Mouse (Mus musculus) cerebellum, adult 18-20 months (tissue): ENCODE measurements around the gene G0s2.
A peak's percentile ranks its signal among the peaks of the same experiment; 100 is the strongest.
"Not testable (repeated sequence)": the region's sequence is repeated elsewhere in the genome, so short reads cannot be mapped to it uniquely, and the experiment has no call there.

Experiments
- DNase-seq, 2 experiments: peaks; one replicate each; pipeline ENCODE4 v3.0.0; 2021

The G0s2 gene

GRCm38 (mm10) chr1:193287578-193287977, 14.6 kb upstream of the G0s2 start:
- no peak for DNase-seq

GRCm38 (mm10) chr1:193285766-193286325, 12.8 kb upstream of the G0s2 start:
- DNase-seq, result not testable (repeated sequence)

DNA sequence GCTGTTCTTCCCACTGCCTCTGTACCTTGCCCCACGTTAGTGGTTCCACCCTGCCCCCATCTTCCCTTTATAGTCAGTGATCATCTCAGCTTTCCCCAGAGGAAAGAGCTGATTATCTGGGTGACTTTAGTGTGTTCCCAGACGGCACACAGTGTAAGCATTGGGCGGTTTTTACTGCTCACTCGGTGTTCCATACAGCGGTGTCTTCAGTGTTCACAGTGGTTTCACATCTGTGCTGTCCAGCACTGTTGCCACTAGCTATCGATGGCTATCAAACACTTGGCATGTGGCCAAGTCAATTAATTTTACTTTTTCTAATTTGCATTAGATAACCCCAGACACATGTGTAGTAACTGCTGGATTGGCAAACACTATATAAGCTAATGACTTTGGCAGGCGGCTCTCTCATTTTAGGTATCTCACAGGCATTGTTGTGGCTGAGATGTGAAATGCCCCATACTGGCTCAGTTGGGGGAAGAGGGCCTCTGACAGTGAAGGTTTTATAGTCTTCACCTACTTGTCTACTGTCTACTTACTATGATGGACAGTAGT, 11.3 kb upstream of the G0s2 start:
- DNase-seq, result no peak

GRCm38 (mm10) chr1:193281344-193281743, 8.3 kb upstream of the G0s2 start:
- no peak for DNase-seq

DNA sequence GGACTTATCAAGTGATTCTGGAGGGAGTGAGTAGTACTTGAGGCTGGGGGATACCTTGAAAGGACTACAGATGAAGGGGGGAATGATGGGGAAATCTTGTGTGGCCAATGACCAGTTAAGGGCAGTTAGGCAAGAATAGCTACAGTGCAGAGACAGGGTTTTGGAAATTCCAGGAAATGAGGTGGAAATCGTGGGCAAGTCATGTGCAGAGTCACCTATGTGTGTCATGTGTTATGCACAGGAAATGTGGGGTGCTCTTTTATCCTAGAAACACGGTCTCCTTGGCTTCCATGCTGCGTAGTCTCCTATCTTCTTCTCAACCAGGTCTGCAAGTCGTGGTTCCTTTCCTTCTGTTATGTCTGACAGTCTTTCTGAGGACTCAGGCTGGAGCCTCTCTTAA, 6.5 kb upstream of the G0s2 start:
- DNase-seq, result no peak

DNA sequence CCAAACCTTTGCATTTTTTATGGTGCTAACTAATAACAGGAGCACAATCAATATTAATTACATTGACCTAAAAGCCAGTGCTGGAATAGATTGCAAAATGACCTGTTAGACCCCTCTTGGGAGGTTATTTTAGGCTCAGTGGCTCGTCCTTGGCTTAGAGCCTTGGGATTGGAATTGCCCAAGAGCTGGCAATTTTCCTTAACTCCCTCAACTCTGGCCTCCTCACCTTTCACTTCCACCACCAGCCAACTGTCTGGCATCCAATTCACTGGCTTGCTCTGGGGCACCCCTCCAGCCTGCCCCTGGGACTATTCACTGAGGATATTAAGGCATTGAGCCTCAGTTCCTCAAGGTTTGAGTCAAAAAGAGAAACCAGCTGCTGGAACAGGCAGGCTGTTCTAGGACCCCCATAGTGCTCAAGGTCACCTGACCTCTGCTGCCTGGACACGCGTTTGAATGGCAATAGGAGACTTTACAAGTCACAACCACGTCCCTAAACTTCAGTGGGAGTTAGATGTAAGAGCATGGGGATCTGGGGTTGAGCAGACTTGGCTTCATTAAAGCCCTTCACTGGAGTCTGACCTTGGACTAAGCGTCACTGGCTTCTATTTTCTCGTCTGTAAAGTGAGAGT, 5.5 kb upstream of the G0s2 start:
- DNase-seq, result no peak

DNA sequence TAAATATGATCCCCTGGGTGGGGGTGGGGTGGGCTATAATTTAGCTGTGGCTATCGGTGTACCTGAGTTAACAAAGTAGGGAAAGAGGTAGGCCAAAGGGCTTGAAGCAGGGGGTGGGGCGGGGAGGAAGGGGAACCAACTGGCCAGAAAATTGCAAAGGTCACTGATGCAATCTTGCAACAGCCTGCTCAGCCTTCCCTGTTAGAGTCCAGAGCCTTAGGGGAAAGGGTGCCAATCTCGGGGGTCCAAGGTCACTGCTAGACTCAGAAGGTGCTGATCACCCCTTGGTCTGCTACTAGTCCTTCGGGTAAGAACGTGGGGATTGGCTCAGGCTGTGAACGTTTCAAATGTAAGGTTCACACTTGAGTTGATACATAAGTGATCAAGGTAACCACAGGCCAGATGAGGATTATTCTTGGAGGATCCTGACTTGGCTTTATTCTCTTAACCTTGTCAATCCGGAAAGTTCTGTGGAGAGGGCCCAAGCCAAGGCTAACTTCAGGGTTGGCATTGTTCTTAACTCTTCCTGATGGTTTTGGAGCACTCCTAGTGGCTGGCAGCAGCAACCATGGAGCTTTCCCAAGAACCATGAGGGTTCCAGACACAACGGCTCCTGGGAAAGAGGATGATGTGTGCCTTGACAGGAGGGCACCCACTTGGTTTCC, 1.5 kb upstream of the G0s2 start:
- no peak for DNase-seq

GRCm38 (mm10) chr1:193272137-193272915, 691 bp downstream of the G0s2 start:
- DNase-seq, result peak; percentile 28 to 53

- DNase-seq, result no peak
Measured at GRCm38 (mm10) chr1:193270965-193271763, 1.9 kb downstream of the G0s2 start.

DNA sequence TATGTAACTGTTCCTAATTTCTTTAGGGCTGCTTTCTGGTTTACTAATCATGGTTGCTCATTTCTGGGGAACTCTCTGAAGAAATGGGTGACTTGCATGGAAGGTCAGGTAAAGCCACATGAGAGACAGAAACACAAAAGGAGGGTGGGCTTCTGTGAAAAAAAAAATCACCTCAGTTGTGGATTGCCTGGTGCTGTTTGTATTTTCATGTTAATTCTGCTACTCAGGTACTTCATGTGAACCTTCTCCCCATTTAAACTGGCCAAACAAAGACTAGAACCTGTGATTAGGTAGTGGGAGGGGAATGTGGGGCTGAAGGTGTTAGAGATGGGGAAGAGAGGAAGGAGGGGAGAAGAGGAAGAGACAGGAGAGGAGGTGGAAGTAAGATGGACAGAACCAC, 7.3 kb downstream of the G0s2 start:
- DNase-seq, result no peak

- DNase-seq, result no peak
Measured at GRCm38 (mm10) chr1:193263955-193264598, 8.9 kb downstream of the G0s2 start, which contains the start of gene Hsd11b1. TSS of gene Hsd11b1 (minus strand) at chr1:193264075.

DNA sequence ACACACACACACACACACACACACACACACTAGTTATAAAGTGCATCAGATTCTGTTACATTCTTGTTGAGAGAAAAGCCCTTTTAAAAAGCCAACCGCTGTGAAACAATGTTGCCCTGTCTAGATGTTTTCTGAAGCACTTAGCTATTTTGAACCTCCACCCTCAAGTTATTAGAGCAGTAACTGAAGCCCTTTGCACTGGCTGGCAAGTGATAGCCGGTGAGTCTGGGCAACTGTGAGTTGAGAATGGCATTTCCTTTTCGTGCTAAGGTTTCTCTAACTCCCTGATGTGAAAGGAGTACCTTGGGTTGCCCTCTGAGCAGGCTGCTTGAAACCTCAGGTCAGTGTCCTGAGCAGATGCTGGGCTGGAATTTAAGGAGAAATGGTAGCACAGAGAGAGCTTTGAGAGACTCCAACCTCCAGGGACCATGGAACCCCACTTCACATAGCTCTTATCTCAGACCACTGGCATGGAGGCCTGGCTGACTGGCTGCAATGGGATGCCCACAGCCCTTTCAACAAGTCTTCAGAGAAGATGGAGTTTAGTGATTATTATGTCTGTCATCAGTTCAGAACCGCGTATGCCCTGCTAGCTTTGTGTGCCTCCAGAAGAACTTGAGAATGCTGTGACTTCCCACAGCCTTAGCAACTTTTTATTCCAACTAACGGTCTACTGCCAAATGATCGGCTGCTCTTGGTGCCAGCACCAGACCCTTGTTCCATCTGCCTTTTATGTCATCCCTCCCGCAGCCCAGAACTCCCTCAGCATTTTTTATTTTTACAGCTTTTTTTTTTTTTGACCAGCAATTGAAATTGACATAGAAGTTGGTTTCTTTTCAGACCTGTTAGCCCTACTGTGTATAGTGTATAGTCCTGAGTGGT, 9.8 kb downstream of the G0s2 start:
- no peak for DNase-seq

- DNase-seq, result no peak
Measured at GRCm38 (mm10) chr1:193261897-193262548, 11.0 kb downstream of the G0s2 start.

DNA sequence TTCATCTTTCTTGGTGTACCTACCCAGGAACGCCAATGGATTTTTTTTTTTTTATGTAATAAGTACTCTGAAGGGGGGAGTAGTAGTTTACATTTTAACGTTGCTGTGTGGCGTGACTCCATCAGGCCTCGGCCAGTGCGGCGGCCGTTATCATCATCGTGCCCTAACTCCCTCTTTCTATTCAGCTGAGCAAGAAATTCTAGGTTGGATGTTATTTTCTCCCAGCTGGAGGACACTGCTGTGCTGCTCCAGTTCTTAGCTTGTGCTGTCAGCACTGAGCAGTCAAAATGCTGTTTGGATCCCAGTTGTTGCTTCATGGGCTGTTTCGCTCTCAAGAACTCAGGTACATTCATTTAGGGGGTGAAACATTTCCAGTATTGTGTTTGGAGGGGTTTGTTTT, 13.5 kb downstream of the G0s2 start:
- no peak for DNase-seq

GRCm38 (mm10) chr1:193256621-193257098, 16.4 kb downstream of the G0s2 start:
- peak; percentile 45 to 58 for DNase-seq

DNA sequence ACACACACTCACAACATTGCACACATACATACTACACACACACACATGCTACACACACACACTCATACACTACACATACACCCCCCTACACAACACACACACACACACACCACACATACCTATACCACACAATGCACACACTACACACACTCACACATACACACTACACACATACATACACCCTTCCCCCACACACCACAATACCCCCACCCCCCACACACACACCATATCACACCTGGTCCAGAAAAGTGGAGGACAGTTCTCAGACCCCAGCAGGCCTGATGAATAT, 16.8 kb downstream of the G0s2 start:
- no peak for DNase-seq

DNA sequence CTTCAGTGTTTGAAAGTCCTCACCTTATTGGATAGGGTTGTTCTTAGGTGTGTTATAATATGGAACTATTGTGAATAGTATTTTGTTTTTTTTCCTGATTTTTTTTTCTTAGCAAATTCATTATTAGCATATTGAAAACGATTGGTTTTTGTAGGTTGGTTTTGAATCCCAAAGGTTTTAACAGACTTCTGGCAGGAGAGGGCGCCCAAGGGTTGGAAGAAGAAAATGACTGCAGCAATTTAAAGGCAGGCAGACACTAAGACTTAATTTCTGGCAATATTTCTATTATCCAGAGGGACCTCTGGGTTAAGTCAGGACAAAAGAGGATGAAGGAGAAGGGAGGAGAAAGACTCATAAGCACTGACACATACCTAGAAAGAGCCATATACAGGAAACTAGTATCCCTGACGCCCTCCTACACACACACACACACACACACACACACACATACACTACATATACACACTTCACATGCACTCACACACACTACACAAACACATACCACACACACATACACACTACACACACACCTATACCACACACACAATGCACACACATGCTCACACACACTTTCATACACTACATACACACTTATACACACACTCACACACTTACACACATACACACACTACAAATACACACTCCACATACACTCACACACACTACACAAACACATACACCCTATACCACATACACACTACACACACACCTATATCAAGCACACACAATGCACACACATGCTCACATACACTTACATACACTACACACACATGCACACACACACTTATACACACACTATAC, 17.3 kb downstream of the G0s2 start:
- peak; percentile 82 to 86 for DNase-seq

- DNase-seq, result no peak
Measured at GRCm38 (mm10) chr1:193255032-193255431, 18.0 kb downstream of the G0s2 start.

DNA sequence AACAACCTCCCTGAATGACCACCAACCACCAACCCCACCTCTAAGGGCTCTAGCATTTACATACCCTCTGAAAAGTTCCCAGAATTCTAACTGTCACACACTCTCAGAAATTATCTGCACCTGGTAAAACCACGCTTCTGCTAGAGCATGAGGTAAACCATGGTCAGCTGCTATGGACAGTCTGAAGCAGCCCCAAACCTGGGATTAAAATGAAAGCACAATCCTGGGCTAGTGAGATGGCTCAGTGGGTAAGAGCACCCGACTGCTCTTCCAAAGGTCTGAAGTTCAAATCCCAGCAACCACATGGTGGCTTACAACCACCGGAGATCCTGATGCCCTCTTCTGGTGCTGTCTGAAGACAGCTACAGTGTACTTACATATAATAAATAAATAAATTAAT, 19.1 kb downstream of the G0s2 start:
- not testable (repeated sequence) for DNase-seq

DNA sequence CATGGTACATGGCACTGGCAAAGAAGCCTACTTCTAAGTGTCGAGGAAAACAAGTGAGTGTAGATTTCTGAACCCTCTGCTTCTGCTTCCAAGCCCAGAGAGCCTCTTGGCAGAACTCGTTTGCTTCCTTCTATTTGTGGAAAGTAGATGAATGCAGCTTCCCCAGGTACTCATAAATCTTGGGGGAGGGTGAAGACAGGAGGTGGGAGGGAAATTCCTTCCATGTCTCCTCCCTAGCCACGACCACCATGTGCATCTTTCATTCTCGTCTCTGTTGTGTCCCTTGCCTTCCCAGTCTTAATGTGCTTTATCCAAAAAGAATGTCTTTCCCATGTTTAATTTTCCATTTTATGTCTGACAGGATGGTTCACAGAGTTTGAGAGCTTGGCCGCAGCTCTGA, 20.4 kb downstream of the G0s2 start:
- no peak for DNase-seq
